Mouse (Mus musculus) Patski (cell line): Measurements from ENCODE around the gene Prkca. TPM values are rescaled to one million over a fixed set of nuclear protein-coding genes. Genes with fewer than 3 reads are reported as not detected.

ENCODE experiments used
- ATAC-seq: fragments of 100-300 bp; one replicate; pipeline ENCODE4 v1.8.0; 2021
- CTCF ChIA-PET: fragments of 350-600 bp; sonication (Branson Sonifier 250); formaldehyde crosslinking; loops from one replicate; lab custom pipeline; 2022; ENCODE audit warnings: inconsistent platforms; lab: Charles Lee
- POLR2A ChIA-PET: fragments of 350-600 bp; sonication (Branson Sonifier 250); formaldehyde crosslinking; loops from one replicate; lab custom pipeline; 2022; ENCODE audit warnings: antibody characterized with exemption, inconsistent platforms; lab: Charles Lee
- DNase-seq: peaks from one replicate; pipeline ENCODE4 v3.0.0-alpha.2; 2011; ENCODE audit warnings: low read depth, low spot score
- H3K27me3 ChIP-seq: fragments of 371-371 bp; one replicate; pipeline ENCODE4 v1.5.1; 2021
- CTCF ChIP-seq: fragments of 100-300 bp; IDR thresholded peaks from one replicate; pipeline ENCODE4 v1.5.1; 2021
- in situ Hi-C: fragments of 300-500 bp; cut with MboI; formaldehyde crosslinking; loops from 3 replicates; pipeline ENCODE4 v1.11.1; 2018; ENCODE audit warnings: low pct_unique_long_range_greater_than_20kb, mixed read lengths
- polyA plus RNA-seq: library from polyadenylated mRNA; unstranded; gene quantifications from one replicate; pipeline ENCODE4 v1.2.3, GENCODE M21; 2021

Prkca gene
- polyA plus RNA-seq, 1 experiment from 2014 or later, result 37.4 TPM

DNA sequence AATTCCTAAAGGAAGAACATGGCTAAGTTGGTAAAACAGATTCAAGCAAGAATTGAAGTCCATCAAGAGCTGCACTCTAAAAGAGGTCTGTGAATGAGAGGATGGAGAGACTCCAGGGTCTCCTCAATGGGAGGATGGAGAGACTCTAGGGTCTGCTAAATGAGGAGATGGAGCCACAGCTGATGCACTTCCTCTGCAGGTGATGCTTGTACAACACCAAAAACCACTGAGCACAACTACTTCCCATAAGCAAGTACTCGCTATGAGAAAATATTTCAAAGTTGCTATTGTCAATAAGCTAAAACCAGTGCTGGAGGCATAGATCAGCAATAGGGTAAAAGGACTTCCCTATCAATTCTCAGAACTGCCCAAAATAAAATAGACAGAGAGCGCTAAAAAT is 137.1 kb downstream of the Prkca start:
- in situ Hi-C loops, result no loop called here
- DNase-seq, result no peak
- CTCF ChIA-PET, result interaction anchor here (1.0 kb wide), 1 partner anchor 9 kb away, joined by 3 read pairs; no protein-coding TSS in a partner anchor
- no peaks in the 10 kb centered on the region for H3K27me3 ChIP-seq
- no peak for ATAC-seq
- POLR2A ChIA-PET, result no interaction called here
- TF ChIP-seq CTCF, result no peak

DNA sequence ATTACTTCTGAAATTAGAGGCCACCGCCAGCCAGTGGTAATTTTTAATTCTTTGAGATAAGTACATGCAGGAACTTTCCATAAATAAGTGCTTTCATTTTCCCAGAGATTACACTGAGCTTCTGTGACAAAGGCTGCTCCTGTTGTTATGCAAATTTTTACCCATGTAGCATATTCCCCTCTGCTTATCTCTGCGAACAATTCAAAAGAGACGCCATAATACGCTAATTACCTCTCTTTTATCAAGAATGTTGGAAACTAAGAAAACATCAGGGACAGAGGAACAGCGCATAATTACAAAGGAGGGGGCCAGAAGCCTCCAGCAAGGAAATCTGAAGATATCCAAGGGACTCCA is 138.9 kb downstream of the Prkca start:
- no peaks in the 10 kb centered on the region for H3K27me3 ChIP-seq
- ChIA-PET CTCF (interaction anchor here (0.8 kb wide), 1 partner anchor 10 kb away, joined by 3 read pairs; no protein-coding TSS in a partner anchor), POLR2A (interaction anchor here (0.9 kb wide), 1 partner anchor 9 kb away, joined by 3 read pairs; no protein-coding TSS in a partner anchor)
- no peak for ATAC-seq
- DNase-seq, result no peak
- no peak for TF ChIP-seq CTCF
- in situ Hi-C loops, result no loop called here

DNA sequence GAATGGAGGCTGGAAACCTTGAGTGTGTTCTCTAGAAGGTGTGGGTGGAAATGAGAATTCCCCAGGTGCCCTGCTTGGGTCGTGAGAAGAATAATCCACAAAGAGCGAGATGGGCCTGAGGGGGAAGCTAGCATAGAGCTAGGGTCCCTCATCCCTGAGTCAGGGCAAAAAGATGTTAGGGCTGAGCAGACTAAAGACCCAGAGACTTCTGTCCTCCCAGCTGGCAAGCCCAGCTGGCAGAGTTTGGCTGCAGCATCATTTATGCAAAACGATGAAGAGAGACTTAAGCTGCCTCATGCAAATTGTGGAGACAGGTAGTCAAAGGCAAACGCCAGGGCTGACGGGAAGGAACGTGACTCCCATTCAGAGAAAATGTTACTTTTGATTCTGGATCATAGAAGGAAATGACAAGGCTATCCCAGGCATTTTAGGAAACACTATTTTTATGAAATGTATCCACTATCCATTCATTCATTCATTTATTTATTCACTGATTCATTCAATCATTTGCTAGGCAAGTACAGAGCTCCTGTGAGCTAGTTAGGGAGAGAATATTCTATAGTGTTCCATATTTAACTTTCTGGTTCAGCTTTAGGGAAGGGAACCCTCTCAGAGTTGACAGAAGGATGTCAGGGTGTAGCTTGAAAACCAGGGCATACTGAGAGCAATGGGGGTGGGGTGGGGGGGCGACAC is 139.4 kb downstream of the Prkca start:
- CTCF ChIA-PET, result interaction anchor here (0.8 kb wide), 1 partner anchor 10 kb away, joined by 3 read pairs; no protein-coding TSS in a partner anchor
- no peak for TF ChIP-seq CTCF
- ATAC-seq (no peak), DNase-seq (no peak)
- no peaks in the 10 kb centered on the region for H3K27me3 ChIP-seq
- POLR2A ChIA-PET, result interaction anchor here (0.9 kb wide), 1 partner anchor 10 kb away, joined by 3 read pairs; no protein-coding TSS in a partner anchor
- in situ Hi-C loops, result no loop called here

DNA sequence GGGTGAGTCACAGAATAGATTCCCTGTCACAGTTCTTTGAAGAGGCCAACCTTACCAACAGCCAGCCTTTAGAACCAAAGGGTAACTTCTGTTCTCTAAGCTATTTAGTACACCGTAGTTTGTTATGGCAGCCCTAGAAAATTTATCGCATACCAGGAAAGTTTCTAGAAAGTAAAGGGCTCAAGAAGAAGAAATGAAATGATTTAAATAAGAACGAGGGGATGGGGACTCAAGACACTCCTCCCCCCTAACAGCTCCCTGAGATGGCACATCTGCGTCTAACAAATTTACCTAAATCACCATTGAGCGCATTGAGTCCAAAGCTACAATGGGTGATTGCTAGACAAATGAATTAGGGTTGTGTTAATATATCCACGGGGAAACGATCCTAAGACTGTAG is 140.9 kb downstream of the Prkca start:
- DNase-seq (no peak), ATAC-seq (no peak)
- in situ Hi-C loops, result no loop called here
- H3K27me3 ChIP-seq, result no peaks in the 10 kb centered on the region
- CTCF ChIA-PET, result interaction anchor here (0.8 to 1.5 kb wide), 4 partner anchors 9 to 118 kb away, joined by 3 to 6 read pairs (median 3); no protein-coding TSS in a partner anchor
- POLR2A ChIA-PET, result no interaction called here
- TF ChIP-seq CTCF, result no peak

DNA sequence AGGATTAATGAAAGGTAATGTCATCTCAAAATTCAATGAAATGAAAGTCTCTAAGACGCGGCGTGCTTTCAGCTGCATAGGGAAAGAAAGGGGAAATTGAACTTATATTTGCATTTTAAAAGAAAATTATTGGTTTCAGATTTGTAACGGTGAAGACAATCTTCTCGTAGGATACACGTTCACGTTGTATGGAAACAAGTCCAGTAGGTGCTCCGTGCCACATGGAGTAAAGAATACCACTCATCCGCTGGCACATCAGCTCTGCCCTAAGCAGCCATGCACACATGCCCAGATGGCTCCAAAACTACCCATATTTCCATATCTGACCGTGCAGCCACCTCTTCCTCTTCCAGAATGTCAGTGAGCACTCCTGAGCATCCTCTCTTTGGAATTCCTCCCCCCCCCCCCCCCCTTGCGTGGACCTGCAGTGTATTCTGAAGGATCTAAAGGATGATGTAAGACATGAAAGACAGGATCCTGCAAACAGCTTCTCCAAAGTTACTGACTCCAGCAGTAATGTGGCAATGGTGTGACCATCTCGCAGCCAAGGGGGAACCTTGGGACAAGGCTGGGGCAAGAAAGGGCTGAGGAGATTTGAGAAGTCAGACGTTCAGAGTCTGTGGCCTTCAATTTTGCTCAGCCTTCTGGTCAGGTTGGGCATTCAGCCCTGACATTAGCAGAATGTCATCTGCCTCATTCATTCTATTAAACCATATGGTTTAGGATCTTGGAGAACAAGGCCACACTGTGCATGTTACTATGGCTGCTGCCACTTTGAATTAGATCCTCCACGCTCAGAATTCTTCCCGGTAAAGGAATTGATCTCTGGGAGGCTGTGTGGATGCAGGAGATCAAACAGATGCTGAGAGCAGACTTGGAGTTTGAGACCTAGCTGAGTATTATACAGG is 142.8 kb downstream of the Prkca start:
- in situ Hi-C loops, result no loop called here
- ChIA-PET POLR2A (interaction anchor here (0.9 kb wide), 1 partner anchor 53 kb away, joined by 7 read pairs; no protein-coding TSS in a partner anchor), CTCF (interaction anchor here (0.9 to 1.3 kb wide), 3 partner anchors 16 to 43 kb away, joined by 3 read pairs; no protein-coding TSS in a partner anchor)
- no peak for DNase-seq
- no peaks in the 10 kb centered on the region for H3K27me3 ChIP-seq
- no peak for ATAC-seq
- no peak for TF ChIP-seq CTCF

DNA sequence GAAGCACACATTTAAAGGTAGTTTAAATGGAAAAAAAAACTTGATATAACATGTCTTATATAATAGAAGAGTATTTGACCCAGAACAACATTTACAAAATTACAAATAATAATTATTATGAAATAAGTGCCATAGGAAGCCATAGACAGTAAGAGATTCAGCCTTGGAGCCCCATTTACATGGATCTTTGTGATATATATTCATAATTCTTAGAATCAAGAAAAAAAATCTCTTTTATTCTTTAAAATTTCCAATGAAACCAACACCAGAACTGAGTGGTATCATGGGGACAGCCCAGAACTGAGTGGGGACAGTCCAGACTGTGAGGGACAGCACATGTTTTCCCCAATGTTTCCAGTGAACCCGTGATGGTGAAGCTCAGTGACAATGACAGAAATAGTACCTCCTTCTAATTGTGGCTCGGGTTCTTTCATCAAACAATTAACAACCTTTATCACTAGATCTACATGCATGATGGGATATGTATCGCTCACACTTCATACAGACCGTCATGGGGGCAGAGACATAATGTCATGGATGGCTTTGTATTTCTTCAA is 144.2 kb downstream of the Prkca start:
- no peak for TF ChIP-seq CTCF
- in situ Hi-C loops, result loop anchor here (10.0 kb wide), 1 partner anchor 175 kb away; no protein-coding TSS in a partner anchor
- DNase-seq, result no peak
- CTCF ChIA-PET, result interaction anchor here (1.0 to 1.3 kb wide), 3 partner anchors 15 to 31 kb away, joined by 3 read pairs; no protein-coding TSS in a partner anchor
- H3K27me3 ChIP-seq, result no peaks in the 10 kb centered on the region
- POLR2A ChIA-PET, result no interaction called here
- no peak for ATAC-seq

DNA sequence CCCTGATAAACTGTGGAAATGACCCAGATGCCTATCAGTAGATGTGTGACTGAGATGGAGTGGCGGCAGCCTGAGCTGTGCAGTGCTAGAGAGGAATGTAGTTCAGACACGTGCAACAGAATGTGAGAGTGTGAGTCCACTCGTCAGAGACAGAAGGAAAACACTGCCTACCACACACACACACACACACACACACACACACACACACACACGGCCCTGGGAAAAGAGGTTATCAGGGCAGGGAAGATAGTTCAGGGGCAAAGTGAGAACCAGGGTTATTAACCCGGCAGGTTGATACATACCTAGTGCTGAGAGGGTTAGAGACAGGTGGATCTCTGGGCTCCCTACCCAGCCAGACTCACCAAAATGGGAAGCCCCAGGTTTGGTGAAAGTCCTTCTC is 145.1 kb downstream of the Prkca start:
- no peak for DNase-seq
- CTCF ChIA-PET, result no interaction called here

DNA sequence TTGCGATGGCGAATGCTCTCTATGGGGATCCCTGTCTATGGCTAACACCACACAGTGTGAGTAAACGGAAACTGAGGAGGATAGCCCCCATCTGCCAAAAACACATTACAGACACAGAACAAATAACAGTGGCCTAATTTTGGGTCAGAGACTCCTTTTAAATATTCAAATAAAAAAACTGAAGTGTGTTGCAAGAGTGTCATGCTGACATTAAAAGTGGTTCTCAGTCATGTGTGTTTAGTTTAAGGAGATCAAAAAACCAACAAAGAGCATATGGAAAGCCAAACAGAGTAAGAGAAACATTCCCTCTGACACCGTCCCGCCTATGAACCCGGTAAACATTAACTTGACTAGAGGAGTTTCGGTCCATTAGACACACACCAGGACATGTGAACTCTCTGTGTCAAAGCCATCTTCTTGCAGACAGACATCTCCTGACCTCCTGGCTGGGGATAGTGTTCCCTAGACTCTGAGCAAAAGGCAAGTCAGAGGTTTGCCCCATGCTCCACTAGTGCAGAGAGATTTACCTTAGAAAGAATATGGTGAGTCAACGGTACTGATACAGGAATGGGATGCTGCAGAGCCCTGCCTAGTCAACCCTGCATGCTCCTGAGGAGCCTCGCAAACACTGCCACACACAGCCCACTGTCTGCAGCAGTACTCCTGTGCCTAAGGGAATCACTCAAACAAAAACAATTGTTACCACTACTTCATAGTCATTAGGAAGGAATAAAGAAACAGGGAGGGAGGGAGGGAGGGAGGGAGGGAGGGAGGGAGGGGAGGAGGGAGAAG is 146.1 kb downstream of the Prkca start:
- DNase-seq, result peak; percentile 96
- in situ Hi-C loops, result loop anchor here (10.0 kb wide), 1 partner anchor 177 kb away; no protein-coding TSS in a partner anchor
- no peak for TF ChIP-seq CTCF
- ChIA-PET POLR2A (interaction anchor here (0.6 kb wide), 1 partner anchor 16 kb away, joined by 3 read pairs; no protein-coding TSS in a partner anchor), CTCF (interaction anchor here (0.7 kb wide), 1 partner anchor 11 kb away, joined by 3 read pairs; no protein-coding TSS in a partner anchor)
- no peaks in the 10 kb centered on the region for H3K27me3 ChIP-seq
- ATAC-seq, result peak; percentile 96

More for the DNA sequence above, 145.1 kb downstream of the Prkca start:
- in situ Hi-C loops, result loop anchor here (10.0 kb wide), 1 partner anchor 176 kb away; no protein-coding TSS in a partner anchor
- no peaks in the 10 kb centered on the region for H3K27me3 ChIP-seq
- ATAC-seq, result no peak
- POLR2A ChIA-PET, result no interaction called here
- no peak for TF ChIP-seq CTCF

DNA sequence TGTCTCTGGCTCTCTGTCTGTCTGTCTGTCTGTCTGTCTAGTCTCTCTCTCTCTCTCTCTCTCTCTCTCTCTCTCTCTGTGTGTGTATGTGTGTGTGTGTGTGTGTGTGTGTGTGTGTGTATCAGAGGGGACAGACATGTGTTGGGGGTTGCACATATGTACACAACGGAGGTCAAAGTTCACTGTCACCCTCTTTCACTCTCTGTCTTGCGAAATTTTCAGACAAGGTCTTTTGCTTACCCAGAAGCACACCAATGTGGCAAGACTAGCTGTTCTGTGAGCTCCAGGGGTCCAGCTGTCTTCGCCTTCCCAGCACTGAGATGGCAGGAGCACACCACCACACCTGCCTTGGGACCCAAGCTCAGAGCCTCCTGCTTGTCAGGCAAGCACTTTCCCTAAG is 146.9 kb downstream of the Prkca start:
- H3K27me3 ChIP-seq, result no peaks in the 10 kb centered on the region
- in situ Hi-C loops, result loop anchor here (10.0 kb wide), 1 partner anchor 178 kb away; no protein-coding TSS in a partner anchor
- no peak for TF ChIP-seq CTCF
- no peak for ATAC-seq
- POLR2A ChIA-PET, result interaction anchor here (0.6 kb wide), 1 partner anchor 15 kb away, joined by 3 read pairs; no protein-coding TSS in a partner anchor
- CTCF ChIA-PET, result interaction anchor here (0.7 kb wide), 1 partner anchor 12 kb away, joined by 3 read pairs; no protein-coding TSS in a partner anchor
- DNase-seq, result no peak
